Mouse (Mus musculus) embryonic facial prominence, embryonic 14.5 days (tissue): Measurements from ENCODE around the gene Olfr452. TPM values are rescaled to one million over a fixed set of nuclear protein-coding genes. Genes with fewer than 3 reads are reported as not detected.

Experiments
- ATAC-seq: fragments of 200-750 bp; cut with Nextera tagmentation; 2 replicates; pipeline ENCODE4 v1.8.0; 2017; ENCODE audit warnings: low read depth, moderate number of reproducible peaks, moderate TSS enrichment
- DNase-seq: peaks from one replicate; pipeline ENCODE4 v3.0.0-alpha.2; 2015; ENCODE audit warnings: low spot score
- H3K27ac ChIP-seq: fragments of 300-500 bp; sonication (generic); replicated peaks from 2 replicates; pipeline ENCODE4 v1.5.1; 2014; ENCODE audit warnings: low read depth, mild to moderate bottlenecking, low read length, moderate library complexity
- H3K27me3 ChIP-seq: fragments of 300-500 bp; sonication (generic); replicated peaks from 2 replicates; pipeline ENCODE4 v1.6.1; 2014; ENCODE audit warnings: low read length; ENCODE audit not compliant: control insufficient read depth, insufficient read depth
- H3K36me3 ChIP-seq: fragments of 300-500 bp; sonication (generic); 2 replicates; pipeline ENCODE4 v1.6.1; 2014; ENCODE audit warnings: low read length, mixed read lengths; ENCODE audit not compliant: control insufficient read depth, insufficient read depth
- H3K4me1 ChIP-seq: fragments of 300-500 bp; sonication (generic); 2 replicates; pipeline ENCODE4 v1.6.1; 2014; ENCODE audit warnings: antibody characterized with exemption, low read length; ENCODE audit not compliant: control insufficient read depth, insufficient read depth
- H3K4me2 ChIP-seq: fragments of 300-500 bp; sonication (generic); 2 replicates; pipeline ENCODE4 v1.6.1; 2014; ENCODE audit warnings: low read depth, mild to moderate bottlenecking, low read length, moderate library complexity, mixed read lengths
- H3K4me3 ChIP-seq: fragments of 300-500 bp; sonication (generic); 2 replicates; pipeline ENCODE4 v1.5.1; 2014; ENCODE audit warnings: low read depth, mild to moderate bottlenecking, low read length
- H3K9ac ChIP-seq: fragments of 300-500 bp; sonication (generic); 2 replicates; pipeline ENCODE4 v1.6.1; 2014; ENCODE audit warnings: low read depth, mild to moderate bottlenecking, low read length, moderate library complexity, mixed read lengths
- H3K9me3 ChIP-seq: fragments of 300-500 bp; sonication (generic); 2 replicates; pipeline ENCODE4 v1.6.1; 2016; ENCODE audit warnings: low read length; ENCODE audit not compliant: control insufficient read depth
- WGBS: fragments of 180-500 bp; shearing (Covaris S2); extraction: QIAGEN DNeasy Blood & Tissue Kit; methylation state at CpG from one replicate; pipeline ENCODE4 v1.1.7; 2014; 5-methylcytosine and 5-hydroxymethylcytosine counted together
- polyA plus RNA-seq: library from polyadenylated mRNA; unstranded; fragments of >200 nt; fragmentation: Nextera tagmentation; extraction: Ambion mirVana; gene quantifications from 2 replicates; pipeline ENCODE4 v1.2.1, GENCODE M21; 2014

Olfr452 gene
- polyA plus RNA-seq, 1 experiment from 2014 or later, result 0.11 TPM

DNA sequence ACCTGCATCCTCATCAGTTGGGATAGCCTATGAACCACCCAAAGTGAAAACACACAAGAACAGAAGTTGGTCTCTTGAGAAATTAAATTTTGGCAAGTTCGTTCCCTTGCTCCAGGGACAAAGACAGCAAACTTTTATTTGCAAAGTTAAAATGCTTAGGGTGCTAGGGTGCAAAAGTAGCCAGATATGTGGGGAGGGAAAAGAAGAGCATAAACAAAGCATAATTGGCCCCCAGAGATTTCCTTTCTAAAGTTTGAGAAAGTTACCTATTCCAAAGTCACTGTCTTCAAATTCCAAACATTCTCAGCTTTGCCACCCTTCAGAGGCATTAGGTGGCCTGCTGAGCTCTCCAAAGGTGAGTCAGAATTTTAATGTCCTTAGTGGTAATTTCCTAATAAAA lies 26.7 kb downstream of the Olfr452 start, which contains the start of gene Olfr450:
Gene Olfr450 (plus strand): TSS at position 301 of the 400 bp plus-strand sequence.
- Histone ChIP-seq H3K27me3 (no peaks in the 10 kb centered on the region), H3K4me1 (no peaks in the 10 kb centered on the region), H3K4me3 (no peak within 1 kb of the TSS), H3K9me3 (no peaks in the 10 kb centered on the region), H3K4me2 (no peak within 1 kb of the TSS), H3K36me3 (no peaks in the 10 kb centered on the region), H3K9ac (no peak within 1 kb of the TSS), H3K27ac (no peak within 1 kb of the TSS)
- DNase-seq, result no peak
- ATAC-seq, result no peak
- WGBS, result 74% methylated on average over 1 of the region's 1 CpGs

DNA sequence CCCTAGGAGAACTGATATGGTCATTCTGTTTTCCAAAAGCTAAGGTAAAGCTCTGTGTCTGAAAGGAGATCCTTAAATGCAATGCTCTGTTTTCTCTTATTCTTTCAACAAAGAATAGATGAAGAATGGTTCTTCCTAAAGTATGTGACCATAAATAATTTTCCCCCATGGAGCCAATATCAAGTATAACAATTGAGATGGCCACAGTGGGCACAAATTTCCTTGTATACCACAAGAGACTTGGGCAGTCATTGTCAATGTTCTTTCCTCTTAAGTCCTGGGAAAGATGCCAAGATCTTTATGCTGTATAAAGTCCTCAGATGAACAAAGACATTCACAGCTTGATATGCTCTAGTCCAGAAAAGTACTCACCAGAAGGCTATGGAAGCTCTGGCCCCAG lies 49.2 kb downstream of the Olfr452 start, which contains the start of gene Olfr449:
Gene Olfr449 (plus strand): TSS at position 301 of the 400 bp plus-strand sequence.
- H3K36me3 ChIP-seq, result no peaks in the 10 kb centered on the region
- H3K4me3 ChIP-seq, result no peak within 1 kb of the TSS
- H3K4me1 ChIP-seq, result no peaks in the 10 kb centered on the region
- no peak within 1 kb of the TSS for H3K9ac ChIP-seq
- no peak for ATAC-seq
- no peaks in the 10 kb centered on the region for H3K27me3 ChIP-seq
- no peak for DNase-seq
- H3K9me3 ChIP-seq, result no peaks in the 10 kb centered on the region
- H3K27ac ChIP-seq, result no peak within 1 kb of the TSS
- no peak within 1 kb of the TSS for H3K4me2 ChIP-seq

Other genes with a start within 250 kb of the Olfr452 start
- gene Olfr455, start 237.5 kb upstream of the Olfr452 start, polyA plus RNA-seq, result not detected in 2 replicates
- gene Tcaf3, start 187.4 kb upstream of the Olfr452 start, polyA plus RNA-seq, result not detected in 2 replicates
- 2.3 and 2.5 TPM in 2 replicates for gene Tcaf2, start 139.8 kb upstream of the Olfr452 start, polyA plus RNA-seq
- 78.5 and 78.6 TPM in 2 replicates for gene Tcaf1, start 75.0 kb upstream of the Olfr452 start, polyA plus RNA-seq
- not detected in 2 replicates for gene Olfr453, start 45.7 kb upstream of the Olfr452 start, polyA plus RNA-seq
- not detected in 2 replicates for gene Olfr38, start 28.7 kb upstream of the Olfr452 start, polyA plus RNA-seq
- gene Olfr450, start 26.8 kb downstream of the Olfr452 start, polyA plus RNA-seq, result not detected in 2 replicates
- gene Olfr449, start 49.3 kb downstream of the Olfr452 start, polyA plus RNA-seq, result not detected in 2 replicates
- not detected in 2 replicates for gene Olfr448, start 105.3 kb downstream of the Olfr452 start, polyA plus RNA-seq
- not detected in 2 replicates for gene Olfr447, start 123.8 kb downstream of the Olfr452 start, polyA plus RNA-seq
- gene Olfr446, start 136.3 kb downstream of the Olfr452 start, polyA plus RNA-seq, result 0.07 and 0.14 TPM in 2 replicates
- gene Olfr444, start 164.0 kb downstream of the Olfr452 start, polyA plus RNA-seq, result 0.11 TPM in 1 of 2 replicates, not detected in the other